In the genomic region with DNA sequence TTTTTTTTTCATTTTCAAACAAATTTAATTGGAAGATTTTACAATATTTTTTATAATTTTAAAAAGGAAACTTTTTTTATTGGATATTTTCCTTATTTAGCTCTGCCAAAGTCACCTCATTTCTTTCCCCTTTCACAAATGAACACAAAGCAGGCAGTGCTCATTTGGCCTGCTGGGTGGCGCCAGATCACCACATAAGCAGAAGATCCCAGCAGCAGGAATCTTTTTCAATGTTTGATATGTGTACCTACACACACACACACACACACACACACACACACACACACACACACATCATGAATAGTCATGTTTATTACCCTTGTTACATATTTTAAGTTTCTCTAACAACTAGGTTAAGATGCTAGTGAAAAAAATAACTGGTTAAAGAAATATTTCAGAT, we compare ENCODE assay signal across 9 mouse cellular contexts. TPM values are rescaled to one million over a fixed set of nuclear protein-coding genes. Genes with fewer than 3 reads are reported as not detected.
A peak's percentile ranks its signal among the peaks of the same experiment; 100 is the strongest.
DNase-seq lines count a peak whose midpoint lies in the region; ATAC-seq and TF ChIP-seq lines count a peak whose summit lies in the region.
"Had no signal": no experiment of that assay in that cellular context is flagged by ENCODE, and none has a peak within 500 bp of the region (broad histone marks: within the 10 kb centered on the region; RNA-seq: fewer than 3 reads in every experiment).

No protein-coding gene starts in this region.

- H3K4me2 ChIP-seq in embryonic facial prominence, embryonic 14.5 days (ENCODE audit: low read depth, low read length) = no peak overlapping the region

- H3K27ac ChIP-seq in embryonic facial prominence, embryonic 14.5 days (replicated peaks; ENCODE audit: low read depth, low read length) = no peak overlapping the region

- no peaks in the 10 kb centered on the region for H3K27me3 ChIP-seq in embryonic facial prominence, embryonic 14.5 days (replicated peaks; ENCODE audit: control insufficient read depth, insufficient read depth, low read length)

- H3K9ac ChIP-seq in embryonic facial prominence, embryonic 14.5 days (ENCODE audit: low read depth, low read length) = no peak overlapping the region

- H3K4me3 ChIP-seq in lung, adult 2 months (replicated peaks; ENCODE audit: extremely low read depth, low read depth, low read length) = no peak overlapping the region
- no peak overlapping the region for H3K4me3 ChIP-seq in embryonic facial prominence, embryonic 14.5 days (ENCODE audit: low read depth, low read length)

- TF ChIP-seq POLR2A in lung, adult 2 months (IDR thresholded peaks at IDR 0.05; ENCODE audit: borderline replicate concordance, extremely low read depth, low read depth, low read length) = no peak

- H3K9me3 ChIP-seq in embryonic facial prominence, embryonic 14.5 days (ENCODE audit: control insufficient read depth, low read length) = no peaks in the 10 kb centered on the region

- peak; percentile 52 for TF ChIP-seq CTCF in lung, adult 2 months (IDR thresholded peaks at IDR 0.05; ENCODE audit: insufficient read depth, low read length)

- H3K4me1 ChIP-seq in lung, adult 2 months (ENCODE audit: control insufficient read depth, insufficient read depth, low read length) = no peaks in the 10 kb centered on the region
- no peaks in the 10 kb centered on the region for H3K4me1 ChIP-seq in embryonic facial prominence, embryonic 14.5 days (ENCODE audit: control insufficient read depth, insufficient read depth, low read length)

- DNase-seq in lung, adult 2 months = no peak
- no peak for DNase-seq in lung, postnatal 25 days (ENCODE audit: low spot score)
- peak; percentile 15 to 29 for DNase-seq in adrenal gland, postnatal 36 days
- DNase-seq in embryonic facial prominence, embryonic 14.5 days (ENCODE audit: low spot score) = peak; percentile 27
- DNase-seq in kidney, postnatal 14 days = peak; percentile 17
- peak; percentile 29 for DNase-seq in lung, postnatal 10 days
- DNase-seq in right cerebral cortex, postnatal 25 days = peak; percentile 66

- no peaks in the 10 kb centered on the region for H3K36me3 ChIP-seq in embryonic facial prominence, embryonic 14.5 days (ENCODE audit: control insufficient read depth, insufficient read depth, low read length)

- WGBS in lung, adult 2 months = 0% methylated on average over 1 of the region's 1 CpGs
- 0% methylated on average over 1 of the region's 1 CpGs for WGBS in embryonic facial prominence, embryonic 14.5 days

- ATAC-seq in embryonic facial prominence, embryonic 14.5 days (ENCODE audit: low read depth) = no peak
- no peak for ATAC-seq in inflammation-experienced regulatory T-cells, adult 6 months

RNA-seq across cellular contexts. Expression of a gene that starts 50.7 kb away (rescaled TPM):
- not detected in 2 replicates for polyA plus RNA-seq in lung, adult 2 months (2012; rRNA removed)
- not detected for total RNA-seq in adrenal gland, postnatal 36 days (2021)
- not detected in 2 replicates for polyA plus RNA-seq in embryonic facial prominence, embryonic 14.5 days (2014; fragmentation: Nextera tagmentation; extraction: Ambion mirVana)
- not detected for polyA plus RNA-seq in inflammation-experienced regulatory T-cells, adult 6 months (2017; shearing (Covaris generic))
- total RNA-seq: heart, adult 18-20 months had no signal

RNA-seq across cellular contexts. Expression of a gene that starts 54.4 kb away (rescaled TPM):
- 0.11 and 0.44 TPM in 2 replicates for polyA plus RNA-seq in lung, adult 2 months (2012; rRNA removed)
- not detected for total RNA-seq in adrenal gland, postnatal 36 days (2021)
- polyA plus RNA-seq in embryonic facial prominence, embryonic 14.5 days (2014; fragmentation: Nextera tagmentation; extraction: Ambion mirVana) = 0.88 and 1.8 TPM in 2 replicates
- polyA plus RNA-seq in inflammation-experienced regulatory T-cells, adult 6 months (2017; shearing (Covaris generic)) = under 1 TPM in 1 of 3 experiments, not detected in 2; 0.20 TPM
- total RNA-seq: heart, adult 18-20 months had no signal

Comparison
In these comparisons a context has a peak if more than half of its experiments do, and no peak if none do; other contexts are left out.
1. DNase-seq: peak in adrenal gland, postnatal 36 days (2 of 2), embryonic facial prominence, embryonic 14.5 days (single experiment), kidney, postnatal 14 days (single experiment), lung, postnatal 10 days (single experiment) and right cerebral cortex, postnatal 25 days (single experiment); none in lung, adult 2 months (single experiment) and lung, postnatal 25 days (single experiment).